Mouse (Mus musculus) midbrain, embryonic 15.5 days (tissue): Measurements from ENCODE around the gene Tuft1. TPM values are rescaled to one million over a fixed set of nuclear protein-coding genes. Genes with fewer than 3 reads are reported as not detected.

Experiments used
- ATAC-seq: fragments of 200-750 bp; cut with Nextera tagmentation; replicated peaks from 2 replicates; pipeline ENCODE4 v1.8.0; 2017; ENCODE audit warnings: moderate TSS enrichment
- H3K27ac ChIP-seq: fragments of 300-500 bp; sonication (generic); 2 replicates; pipeline ENCODE4 v1.5.1; 2015; ENCODE audit warnings: mild to moderate bottlenecking, inconsistent platforms
- H3K27me3 ChIP-seq: fragments of 300-500 bp; sonication (generic); replicated peaks from 2 replicates; pipeline ENCODE4 v1.6.1; 2015; ENCODE audit warnings: inconsistent platforms
- H3K36me3 ChIP-seq: fragments of 300-500 bp; sonication (generic); replicated peaks from 2 replicates; pipeline ENCODE4 v1.6.1; 2015; ENCODE audit warnings: inconsistent platforms
- H3K4me1 ChIP-seq: fragments of 300-500 bp; sonication (generic); 2 replicates; pipeline ENCODE4 v1.6.1; 2015; ENCODE audit warnings: inconsistent platforms
- H3K4me2 ChIP-seq: fragments of 300-500 bp; sonication (generic); 2 replicates; pipeline ENCODE4 v1.6.1; 2015; ENCODE audit warnings: inconsistent platforms, mild to moderate bottlenecking, moderate library complexity
- H3K4me3 ChIP-seq: fragments of 300-500 bp; sonication (generic); 2 replicates; pipeline ENCODE4 v1.5.1; 2015; ENCODE audit warnings: mild to moderate bottlenecking, inconsistent platforms
- H3K9ac ChIP-seq: fragments of 300-500 bp; sonication (generic); 2 replicates; pipeline ENCODE4 v1.6.1; 2015; ENCODE audit warnings: mild to moderate bottlenecking, inconsistent platforms
- H3K9me3 ChIP-seq: fragments of 300-500 bp; sonication (generic); 2 replicates; pipeline ENCODE4 v1.6.1; 2016; ENCODE audit warnings: inconsistent platforms
- WGBS: fragments of 180-500 bp; shearing (Covaris S2); methylation state at CpG from one replicate; pipeline ENCODE4 v1.1.7; 2015; ENCODE audit warnings: mixed read lengths; 5-methylcytosine and 5-hydroxymethylcytosine counted together
- polyA plus RNA-seq: library from polyadenylated mRNA; unstranded; fragments of >200 nt; fragmentation: Nextera tagmentation; extraction: Ambion mirVana; gene quantifications from 2 replicates; pipeline ENCODE4 v1.2.1, GENCODE M21; 2015

Gene Tuft1
- polyA plus RNA-seq, 1 experiment from 2014 or later = 4.9 TPM

DNA sequence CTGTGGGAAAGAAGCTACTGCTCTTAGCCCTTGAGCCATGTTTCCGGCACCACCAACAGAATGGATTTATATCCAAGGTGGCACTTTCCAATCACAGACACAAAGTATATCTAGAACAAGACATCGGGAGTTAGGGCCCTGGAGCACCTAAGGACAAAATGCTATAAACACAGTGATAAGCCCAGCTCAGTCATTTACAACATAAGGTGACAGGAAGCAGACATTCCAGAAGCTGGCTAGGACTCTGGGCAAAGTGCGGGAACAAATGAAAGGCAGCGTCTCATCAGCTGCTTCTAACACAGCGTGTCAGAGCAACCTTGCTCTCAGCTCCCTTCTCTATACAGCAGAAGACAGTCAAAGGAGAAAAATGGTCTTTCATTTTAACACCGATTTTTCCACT lies 84.2 kb downstream of the Tuft1 start:
- no peak overlapping the region for H3K27ac ChIP-seq
- H3K9me3 ChIP-seq = no peaks in the 10 kb centered on the region
- H3K9ac ChIP-seq = no peak overlapping the region
- no peak overlapping the region for H3K4me2 ChIP-seq
- H3K36me3 ChIP-seq = no peaks in the 10 kb centered on the region
- 92% methylated on average over 6 of the region's 6 CpGs for WGBS
- ATAC-seq = no peak
- no peaks in the 10 kb centered on the region for H3K27me3 ChIP-seq
- H3K4me1 ChIP-seq = peaks cover 22% of the 10 kb centered on the region
- no peak overlapping the region for H3K4me3 ChIP-seq

DNA sequence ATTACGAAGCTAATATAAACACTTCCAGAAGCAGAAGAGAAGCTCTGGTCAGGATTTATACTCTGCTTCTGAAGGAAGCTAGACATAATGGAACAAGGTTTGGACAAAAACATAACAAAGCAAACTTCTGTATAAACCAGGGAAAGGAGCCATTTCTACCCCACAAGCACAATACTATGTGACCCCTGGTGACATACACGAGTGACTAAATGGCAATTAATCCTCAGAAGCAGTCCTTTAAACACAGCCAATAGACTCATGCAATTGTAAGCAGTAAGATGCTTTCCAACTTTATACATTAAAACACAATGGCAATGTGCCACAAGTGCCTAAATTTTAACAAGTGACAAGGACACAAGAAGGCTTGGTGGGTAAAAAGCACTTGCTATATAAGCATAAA lies 91.4 kb downstream of the Tuft1 start:
- Histone ChIP-seq H3K36me3 (no peaks in the 10 kb centered on the region), H3K9ac (no peak overlapping the region), H3K4me2 (no peak overlapping the region), H3K4me3 (no peak overlapping the region), H3K4me1 (no peaks in the 10 kb centered on the region), H3K27me3 (no peaks in the 10 kb centered on the region), H3K27ac (no peak overlapping the region), H3K9me3 (no peaks in the 10 kb centered on the region)
- WGBS = 61% methylated on average over 2 of the region's 2 CpGs
- no peak for ATAC-seq

DNA sequence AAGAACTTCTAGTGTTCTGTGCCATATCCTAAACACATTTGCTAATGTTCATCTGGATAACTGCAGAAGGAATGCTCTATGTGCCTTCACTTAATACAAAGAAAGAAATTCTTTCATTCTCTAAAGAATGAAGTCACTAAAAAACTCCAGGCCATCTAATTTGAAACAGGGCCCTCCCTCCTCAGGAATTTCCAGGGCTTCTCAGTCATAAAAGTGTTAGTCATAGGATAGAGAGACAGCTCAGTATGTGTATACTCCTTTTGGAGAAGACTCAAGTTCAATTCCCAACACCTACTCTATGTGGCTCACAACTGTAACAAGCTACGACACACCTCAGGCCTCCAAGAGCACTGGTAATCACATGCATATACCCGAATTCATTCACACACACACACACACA lies 93.1 kb downstream of the Tuft1 start:
- Histone ChIP-seq H3K4me3 (no peak overlapping the region), H3K27ac (no peak overlapping the region), H3K9me3 (no peaks in the 10 kb centered on the region), H3K4me1 (no peaks in the 10 kb centered on the region), H3K27me3 (no peaks in the 10 kb centered on the region), H3K9ac (no peak overlapping the region), H3K4me2 (no peak overlapping the region), H3K36me3 (no peaks in the 10 kb centered on the region)
- ATAC-seq = no peak
- 91% methylated on average over 2 of the region's 2 CpGs for WGBS

DNA sequence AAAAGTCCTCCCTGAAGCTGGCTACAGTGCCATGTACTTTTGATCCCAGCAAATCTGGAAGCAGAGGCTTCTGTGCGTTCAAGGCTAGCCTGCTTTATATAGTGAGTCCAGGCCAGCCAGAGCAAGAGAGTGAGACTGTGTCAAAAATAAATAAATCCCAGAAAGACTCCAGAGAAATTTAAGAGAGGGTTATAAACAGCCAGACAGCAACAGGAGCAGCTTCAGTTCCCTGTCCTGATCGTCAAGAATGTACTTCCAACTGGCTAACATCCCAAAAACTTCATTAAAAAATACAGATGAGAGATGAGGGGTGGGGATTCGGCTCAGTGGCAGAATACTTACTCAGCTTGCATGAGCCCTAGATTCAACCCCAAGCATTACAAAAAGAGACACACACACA lies 93.5 kb downstream of the Tuft1 start:
- Histone ChIP-seq H3K27ac (no peak overlapping the region), H3K9ac (no peak overlapping the region), H3K27me3 (no peaks in the 10 kb centered on the region), H3K9me3 (no peaks in the 10 kb centered on the region), H3K4me1 (no peaks in the 10 kb centered on the region), H3K36me3 (0 out of 2 replicates have a peak, but pooled peaks cover under 1% of the 10 kb centered on the region), H3K4me3 (no peak overlapping the region), H3K4me2 (no peak overlapping the region)
- WGBS = 70% methylated on average over 3 of the region's 3 CpGs
- ATAC-seq = no peak

DNA sequence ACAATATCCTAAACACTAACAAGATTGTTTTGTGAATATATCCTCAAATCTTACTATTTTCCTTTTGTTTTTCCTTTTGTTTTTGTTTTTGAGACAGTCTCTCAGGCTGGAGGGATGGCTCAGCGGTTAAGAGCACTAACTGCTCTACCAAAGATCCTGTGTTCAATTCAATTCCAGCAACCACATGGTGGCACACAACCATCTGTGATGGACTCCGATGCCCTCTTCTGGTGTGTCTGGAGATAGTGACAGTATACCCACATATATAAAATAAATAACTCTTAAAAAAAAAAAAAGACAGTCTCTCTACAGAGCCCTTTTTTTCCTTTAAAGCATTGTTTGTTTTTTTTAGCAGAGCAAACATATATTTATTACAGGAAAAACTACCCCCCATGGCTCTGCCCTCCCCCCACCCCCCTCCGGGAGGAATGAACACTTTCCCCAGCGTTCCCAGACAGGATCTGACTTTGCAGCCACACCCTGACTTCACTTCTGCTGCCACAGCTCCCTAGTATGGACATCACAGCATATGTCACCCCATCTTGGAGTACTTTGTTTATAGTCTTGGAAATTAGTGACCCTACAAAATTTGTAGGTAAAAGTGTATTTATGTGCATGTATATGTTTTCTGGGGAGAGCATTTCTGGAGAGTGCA lies 94.2 kb downstream of the Tuft1 start:
- Histone ChIP-seq H3K9me3 (no peaks in the 10 kb centered on the region), H3K36me3 (0 out of 2 replicates have a peak, but pooled peaks cover 3% of the 10 kb centered on the region), H3K4me3 (no peak overlapping the region), H3K27ac (no peak overlapping the region), H3K4me1 (no peaks in the 10 kb centered on the region), H3K27me3 (no peaks in the 10 kb centered on the region), H3K4me2 (no peak overlapping the region), H3K9ac (no peak overlapping the region)
- no peak for ATAC-seq
- 85% methylated on average over 4 of the region's 4 CpGs for WGBS

DNA sequence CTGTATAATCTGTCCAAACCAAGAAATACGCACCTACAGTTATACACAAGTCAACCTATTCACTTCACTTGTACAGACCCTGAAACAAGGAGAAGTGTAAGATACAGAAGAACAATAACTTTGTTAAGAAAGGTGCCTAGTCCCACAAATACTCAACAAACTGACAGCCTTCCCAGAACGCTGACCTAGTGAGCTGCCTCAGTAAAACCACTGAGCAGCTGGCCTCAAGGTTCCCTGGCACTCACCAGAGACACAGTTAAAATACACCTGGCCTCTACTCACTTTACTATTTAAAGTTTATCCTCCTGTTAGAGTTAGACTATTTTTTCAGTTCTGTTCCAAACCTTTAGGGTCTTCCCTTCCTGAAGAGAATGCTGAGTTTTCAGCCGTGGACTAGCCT lies 95.5 kb downstream of the Tuft1 start:
- H3K27ac ChIP-seq = no peak overlapping the region
- no peak for ATAC-seq
- H3K4me1 ChIP-seq = no peaks in the 10 kb centered on the region
- H3K4me2 ChIP-seq = no peak overlapping the region
- no peaks in the 10 kb centered on the region for H3K9me3 ChIP-seq
- H3K27me3 ChIP-seq = no peaks in the 10 kb centered on the region
- H3K9ac ChIP-seq = no peak overlapping the region
- 84% methylated on average over 3 of the region's 3 CpGs for WGBS
- no peak overlapping the region for H3K4me3 ChIP-seq
- H3K36me3 ChIP-seq = peaks cover 8% of the 10 kb centered on the region; the same call in 1 of the 2 replicates

Other genes starting within 250 kb of the Tuft1 start
- 47.8 and 53.2 TPM in 2 replicates for gene Tdrkh, start 245.6 kb downstream of the Tuft1 start, polyA plus RNA-seq
- gene Mrpl9, start 215.6 kb downstream of the Tuft1 start, polyA plus RNA-seq = 56.7 and 57.8 TPM in 2 replicates
- gene Oaz3, start 215.0 kb downstream of the Tuft1 start, polyA plus RNA-seq = 1.6 and 1.8 TPM in 2 replicates
- 320 and 350 TPM in 2 replicates for gene Celf3, start 180.6 kb downstream of the Tuft1 start, polyA plus RNA-seq
- 20.1 and 21.3 TPM in 2 replicates for gene Riiad1, start 178.5 kb downstream of the Tuft1 start, polyA plus RNA-seq
- gene Snx27, start 76.2 kb downstream of the Tuft1 start, polyA plus RNA-seq = 86.4 and 94.7 TPM in 2 replicates
- gene Gm10972, start 15.8 kb downstream of the Tuft1 start, polyA plus RNA-seq = not detected in 2 replicates
- gene Selenbp2, start 34.7 kb upstream of the Tuft1 start, polyA plus RNA-seq = 0.32 and 0.49 TPM in 2 replicates
- gene Cgn, start 127.6 kb upstream of the Tuft1 start, polyA plus RNA-seq = 11.6 and 13.7 TPM in 2 replicates
- 25.9 and 27.5 TPM in 2 replicates for gene Pogz, start 178.7 kb upstream of the Tuft1 start, polyA plus RNA-seq
- 357 and 395 TPM in 2 replicates for gene Psmb4, start 228.1 kb upstream of the Tuft1 start, polyA plus RNA-seq